Mouse (Mus musculus) C2C12 (cell line): Measurements from ENCODE around the gene Akp3. TPM values are rescaled to one million over a fixed set of nuclear protein-coding genes. Genes with fewer than 3 reads are reported as not detected.

Experiments
- H3K27me3 ChIP-seq: one replicate; pipeline ENCODE4 v1.6.1; 2011; ENCODE audit not compliant: control insufficient read depth, insufficient read depth, insufficient read length
- H3K36me3 ChIP-seq: one replicate; pipeline ENCODE4 v1.6.1; 2011; ENCODE audit not compliant: control insufficient read depth, insufficient read depth
- H3K4me3 ChIP-seq: one replicate; pipeline ENCODE4 v1.5.1; 2011; ENCODE audit warnings: mild to moderate bottlenecking, control low read depth; ENCODE audit not compliant: poor library complexity, insufficient read depth, severe bottlenecking
- H3K79me2 ChIP-seq: one replicate; pipeline ENCODE4 v1.6.1; 2011; ENCODE audit not compliant: control insufficient read depth, insufficient read depth
- H3K79me3 ChIP-seq: one replicate; pipeline ENCODE4 v1.6.1; 2011; ENCODE audit warnings: low read depth, control low read depth
- H3ac ChIP-seq: one replicate; pipeline ENCODE3; 2011; ENCODE audit warnings: low read depth; ENCODE audit not compliant: control insufficient read depth, insufficient read length
- CEBPB ChIP-seq: IDR thresholded peaks from one replicate; pipeline ENCODE4 v1.6.1; 2011; ENCODE audit warnings: low read depth, mild to moderate bottlenecking, control low read depth, moderate library complexity
- CTCF ChIP-seq: IDR thresholded peaks from one replicate; pipeline ENCODE4 v1.5.1; 2011; ENCODE audit not compliant: control insufficient read depth, insufficient read depth, insufficient read length
- FOSL1 ChIP-seq: IDR thresholded peaks from one replicate; pipeline ENCODE4 v1.8.0; 2011; ENCODE audit warnings: mild to moderate bottlenecking, low read length; ENCODE audit not compliant: poor library complexity, insufficient read depth, severe bottlenecking
- MAX ChIP-seq: IDR thresholded peaks from one replicate; pipeline ENCODE4 v1.6.1; 2011; ENCODE audit warnings: mild to moderate bottlenecking, control low read depth
- MYOD1 ChIP-seq: IDR thresholded peaks from one replicate; pipeline ENCODE4 v1.6.1; 2011; ENCODE audit warnings: low read depth; ENCODE audit not compliant: control insufficient read depth, insufficient read length
- MYOG ChIP-seq: IDR thresholded peaks from one replicate; pipeline ENCODE4 v1.6.1; 2011; ENCODE audit not compliant: control insufficient read depth, insufficient read length; ENCODE audit errors: extremely low read depth
- USF1 ChIP-seq: IDR thresholded peaks from one replicate; pipeline ENCODE4 v1.6.1; 2011; ENCODE audit warnings: low read depth, mild to moderate bottlenecking, control low read depth, moderate library complexity
- polyA plus RNA-seq: library from polyadenylated mRNA; unstranded; fragments of >200 nt; fragmentation: generic; extraction: Trizol; gene quantifications from one replicate; pipeline ENCODE4 v1.2.1, GENCODE M21; 2012; ENCODE audit warnings: missing spikeins

Akp3 gene
- polyA plus RNA-seq, 1 experiment, result not detected

- Histone ChIP-seq H3ac (no peak overlapping the region), H3K27me3 (peaks cover 66% of the 10 kb centered on the region), H3K79me3 (no peaks in the 10 kb centered on the region), H3K4me3 (no peak overlapping the region), H3K79me2 (no peaks in the 10 kb centered on the region), H3K36me3 (no peaks in the 10 kb centered on the region)
- TF ChIP-seq MYOG, result no peak
These were observed 30.9 kb downstream of the Akp3 start for GRCm38 (mm10) chr1:87155531-87156198.

DNA sequence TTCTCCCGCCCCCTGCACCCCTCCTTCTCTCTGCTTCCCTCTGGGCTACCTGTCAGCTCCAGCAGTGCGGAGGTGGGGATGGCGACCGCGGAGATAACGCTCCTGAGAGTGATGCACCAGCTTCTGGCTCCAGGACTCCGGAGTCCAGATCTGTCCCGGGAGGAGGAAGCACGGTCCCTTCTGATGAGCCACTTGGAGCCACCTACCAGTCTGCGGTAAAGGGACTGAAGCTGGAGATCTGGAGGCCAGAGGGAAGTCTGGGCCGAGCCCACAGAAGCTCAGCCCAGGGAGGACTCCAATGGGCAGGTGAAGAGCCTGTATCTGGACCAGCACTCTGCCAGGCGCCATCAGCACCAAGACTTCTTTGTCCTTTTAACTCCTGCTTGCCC lies 31.4 kb downstream of the Akp3 start, which contains the start of gene Ecel1:
TSS of gene Ecel1 (minus strand) at position 323 of the 389 bp plus-strand sequence.
- H3K36me3 ChIP-seq, result no peaks in the 10 kb centered on the region
- no peak within 1 kb of the TSS for H3ac ChIP-seq
- no peak within 1 kb of the TSS for H3K4me3 ChIP-seq
- TF ChIP-seq MAX (no peak), FOSL1 (no peak), CEBPB (no peak), MYOG (no peak), MYOD1 (no peak), CTCF (no peak), USF1 (no peak)
- peaks cover 61% of the 10 kb centered on the region for H3K27me3 ChIP-seq
- H3K79me3 ChIP-seq, result no peaks in the 10 kb centered on the region
- H3K79me2 ChIP-seq, result no peaks in the 10 kb centered on the region

DNA sequence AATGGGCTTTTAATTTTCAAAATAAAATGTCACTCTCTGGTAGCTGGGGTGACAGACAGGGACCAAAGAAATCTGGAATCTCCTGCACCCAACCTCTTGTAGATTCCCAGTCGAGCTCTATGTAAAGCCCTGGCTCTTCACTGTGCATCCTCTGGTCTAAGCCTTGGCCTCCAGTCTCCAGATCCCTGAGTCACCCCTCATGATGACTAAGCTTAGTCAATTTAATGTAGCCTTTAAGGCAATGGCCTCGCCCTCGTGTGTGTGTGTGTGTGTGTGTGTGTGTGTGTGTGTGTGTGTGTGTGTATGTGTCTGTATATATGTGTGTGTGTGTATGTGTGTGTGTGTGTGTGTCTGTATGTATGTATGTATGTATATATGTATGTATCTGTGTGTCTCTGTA lies 34.6 kb downstream of the Akp3 start:
- no peaks in the 10 kb centered on the region for H3K79me2 ChIP-seq
- TF ChIP-seq MAX, result no peak
- no peak for TF ChIP-seq CEBPB
- no peak for TF ChIP-seq FOSL1
- TF ChIP-seq USF1, result no peak
- TF ChIP-seq MYOD1, result no peak
- TF ChIP-seq CTCF, result no peak
- no peak for TF ChIP-seq MYOG
- H3K4me3 ChIP-seq, result no peak overlapping the region
- no peak overlapping the region for H3ac ChIP-seq
- H3K79me3 ChIP-seq, result no peaks in the 10 kb centered on the region
- no peaks in the 10 kb centered on the region for H3K36me3 ChIP-seq
- H3K27me3 ChIP-seq, result peaks cover 38% of the 10 kb centered on the region

GRCm38 (mm10) chr1:87164164-87164795 lies 39.5 kb downstream of the Akp3 start:
- TF ChIP-seq CEBPB, result no peak
- TF ChIP-seq MYOG, result no peak
- no peak for TF ChIP-seq MYOD1
- Histone ChIP-seq H3K27me3 (peaks cover 41% of the 10 kb centered on the region), H3K36me3 (no peaks in the 10 kb centered on the region), H3K79me3 (no peaks in the 10 kb centered on the region), H3K79me2 (no peaks in the 10 kb centered on the region), H3K4me3 (no peak overlapping the region), H3ac (no peak overlapping the region)

GRCm38 (mm10) chr1:87164796-87165184 lies 40.0 kb downstream of the Akp3 start:
- H3K79me3 ChIP-seq, result no peaks in the 10 kb centered on the region
- TF ChIP-seq USF1, result no peak
- no peak for TF ChIP-seq CEBPB
- no peak for TF ChIP-seq FOSL1
- no peak for TF ChIP-seq CTCF
- no peak for TF ChIP-seq MYOD1
- no peak for TF ChIP-seq MYOG
- no peak for TF ChIP-seq MAX
- H3K4me3 ChIP-seq, result no peak overlapping the region
- H3K27me3 ChIP-seq, result peaks cover 43% of the 10 kb centered on the region
- H3K36me3 ChIP-seq, result no peaks in the 10 kb centered on the region
- no peaks in the 10 kb centered on the region for H3K79me2 ChIP-seq
- H3ac ChIP-seq, result no peak overlapping the region

- Histone ChIP-seq H3K79me3 (no peaks in the 10 kb centered on the region), H3K79me2 (no peaks in the 10 kb centered on the region), H3K36me3 (no peaks in the 10 kb centered on the region), H3ac (no peak overlapping the region), H3K4me3 (no peak overlapping the region), H3K27me3 (peaks cover 28% of the 10 kb centered on the region)
- TF ChIP-seq CTCF (no peak), MYOG (no peak), MYOD1 (no peak), CEBPB (no peak), USF1 (no peak), MAX (no peak), FOSL1 (no peak)
These were observed 45.7 kb downstream of the Akp3 start for GRCm38 (mm10) chr1:87170458-87170857.
